Mouse (Mus musculus) cerebellum, adult 2 months (tissue): Measurements from ENCODE around the gene Syngr2.

Experiments
- CTCF ChIP-seq: fragments of 200-500 bp; IDR thresholded peaks from 2 replicates; pipeline ENCODE4 v1.5.1; 2011; ENCODE audit warnings: low read depth, mild to moderate bottlenecking, control low read depth, low read length, moderate library complexity, borderline replicate concordance; ENCODE audit not compliant: insufficient read depth
- POLR2A ChIP-seq: fragments of 200-500 bp; IDR thresholded peaks from 2 replicates; pipeline ENCODE4 v1.6.1; 2011; ENCODE audit warnings: low read length, control low read depth, borderline replicate concordance; ENCODE audit not compliant: insufficient read depth

DNA sequence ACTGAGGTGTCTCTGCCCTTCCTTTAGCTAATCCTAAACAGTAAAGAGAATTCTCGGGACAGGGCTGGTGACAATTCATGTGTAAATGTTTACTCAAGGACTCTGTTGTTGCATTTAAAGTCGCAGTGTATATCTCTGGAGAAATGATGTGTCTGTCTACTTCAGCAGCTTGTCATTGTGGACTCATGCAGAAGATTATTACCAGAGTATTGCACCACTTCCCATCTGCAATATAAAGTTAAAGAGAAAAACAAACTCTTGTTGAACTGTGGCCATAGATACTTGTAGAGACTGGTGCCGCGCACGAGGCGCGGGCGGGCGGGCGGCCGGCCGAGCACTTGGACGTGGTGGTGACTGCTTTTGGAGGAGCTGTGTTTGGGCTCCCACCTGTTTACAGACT, 47.7 kb upstream of the Syngr2 start:
- TF ChIP-seq CTCF = no peak
- TF ChIP-seq POLR2A = no peak
